Mouse (Mus musculus): ENCODE data around the gene Il17ra.

DNA sequence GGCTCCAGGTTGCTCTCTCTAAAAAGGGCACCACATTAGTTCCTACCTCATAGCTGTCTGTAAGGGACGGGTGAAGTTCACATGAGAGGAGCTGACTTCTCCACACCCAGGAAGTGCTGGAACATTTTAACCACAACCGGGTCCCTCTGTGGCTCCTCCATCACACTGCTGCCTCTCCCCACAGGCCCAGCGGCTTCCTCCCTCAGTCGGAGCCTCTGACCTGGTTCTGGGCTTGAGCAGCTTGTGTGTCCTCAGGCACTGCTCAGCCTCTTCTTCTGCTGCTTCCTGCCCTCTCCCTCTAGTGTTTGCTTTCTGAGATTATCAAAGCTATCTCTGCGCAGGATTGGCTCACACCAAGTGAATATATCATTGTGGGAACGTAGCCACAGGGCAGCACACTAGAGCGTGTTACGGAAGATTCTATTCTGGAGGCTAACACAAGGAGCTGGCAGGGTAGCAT, 23.0 kb downstream of the Il17ra start:
- no peak for TF ChIP-seq CTCF (IDR thresholded peaks at IDR 0.05; ENCODE audit: low read depth, low read length)
- no peak for TF ChIP-seq GATA1 (IDR thresholded peaks at IDR 0.05; ENCODE audit: borderline replicate concordance, low read length)
- TF ChIP-seq TAL1 (conservative IDR thresholded peaks at IDR 0.05; ENCODE audit: low read depth, low read length), result no peak

Measured in G1E (cell line).